Mouse (Mus musculus) layer of hippocampus, postnatal 14 days (tissue): ENCODE data around the gene Minos1. TPM values are rescaled to one million over a fixed set of nuclear protein-coding genes. Genes with fewer than 3 reads are reported as not detected.

Experiments
- DNase-seq, 2 experiments: peaks; one replicate each; pipeline ENCODE4 v3.0.0; 2021 to 2022; ENCODE audit warnings: low spot score in 2 of 2, mixed read lengths in 1 of 2
- total RNA-seq, 2 experiments: library from RNA; stranded (reverse); gene quantifications; 2 replicates each; pipeline ENCODE4 v1.2.3; 2021

The Minos1 gene
- total RNA-seq, 2 experiments from 2014 or later = 212 to 218 TPM

- DNase-seq = no peak
Measured at GRCm38 (mm10) chr4:139075041-139075711, 55.7 kb downstream of the Minos1 start, which contains the start of gene Htr6. Gene Htr6 (minus strand): TSS chr4:139075570.

DNA sequence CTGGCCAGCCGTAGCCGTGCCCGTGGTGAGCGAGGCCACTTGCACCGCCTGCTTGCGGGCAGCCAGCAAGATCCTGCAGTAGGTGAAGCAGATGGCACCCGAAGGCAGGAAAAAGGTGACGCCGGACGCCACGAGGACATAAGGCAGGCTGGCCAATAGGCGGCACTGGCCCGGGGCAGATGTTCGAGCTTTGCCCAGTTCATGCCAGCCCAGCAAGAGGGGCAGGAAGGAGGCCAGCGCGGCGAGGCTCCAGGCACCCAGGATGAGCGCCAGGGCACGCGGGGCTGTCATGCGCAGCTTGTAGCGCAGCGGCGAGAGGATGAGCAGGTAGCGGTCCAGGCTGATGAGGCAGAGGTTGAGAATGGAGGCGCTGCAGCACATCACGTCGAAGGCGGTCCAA lies 56.9 kb downstream of the Minos1 start:
- DNase-seq = no peak

- DNase-seq = peak in 1 of 2 experiments; percentile 84
Measured at GRCm38 (mm10) chr4:139068287-139068686, 62.6 kb downstream of the Minos1 start.

DNA sequence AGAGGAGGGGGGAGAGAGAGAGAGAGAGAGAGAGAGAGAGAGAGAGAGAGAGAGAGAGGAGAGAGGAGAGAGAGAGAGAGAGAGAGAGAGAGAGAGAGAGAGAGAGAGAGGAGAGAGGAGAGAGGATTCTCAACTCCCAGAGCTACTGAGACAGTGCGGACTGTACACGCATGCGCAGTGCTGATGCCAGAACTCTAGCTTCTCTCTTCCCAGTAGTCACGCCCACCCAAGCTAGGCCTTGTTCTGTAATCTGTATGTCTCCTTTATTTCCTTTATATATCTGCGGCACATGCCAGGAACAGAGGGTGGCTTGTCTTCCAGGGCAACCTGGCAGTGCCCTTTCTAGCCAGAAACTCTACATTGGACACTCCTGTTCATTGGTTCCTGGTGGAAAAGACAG lies 66.1 kb downstream of the Minos1 start:
- no peak for DNase-seq

DNA sequence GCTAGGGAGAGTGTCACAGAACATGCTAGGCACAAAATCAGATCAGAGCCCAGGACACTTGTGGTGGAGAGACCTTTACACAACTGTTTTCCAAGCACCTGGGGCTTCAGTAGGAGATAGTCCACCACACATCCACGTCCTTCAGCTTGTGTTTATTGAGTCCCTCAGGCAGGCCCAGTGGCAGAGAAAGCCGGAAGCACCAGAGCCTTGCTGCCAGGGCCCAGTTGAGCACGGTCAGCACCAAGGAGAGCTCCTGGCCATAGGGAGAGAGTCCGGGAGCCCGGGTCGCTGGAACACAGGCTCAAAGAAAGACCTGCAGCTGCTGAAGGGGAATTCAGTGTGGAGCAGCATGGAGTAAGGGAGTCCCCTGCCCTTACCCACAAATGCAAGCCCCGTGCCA lies 71.3 kb downstream of the Minos1 start:
- DNase-seq = no peak

- no peak for DNase-seq
Measured at GRCm38 (mm10) chr4:139058029-139058428, 72.9 kb downstream of the Minos1 start.

- no peak for DNase-seq
Measured at GRCm38 (mm10) chr4:139057291-139057690, 73.6 kb downstream of the Minos1 start.

DNA sequence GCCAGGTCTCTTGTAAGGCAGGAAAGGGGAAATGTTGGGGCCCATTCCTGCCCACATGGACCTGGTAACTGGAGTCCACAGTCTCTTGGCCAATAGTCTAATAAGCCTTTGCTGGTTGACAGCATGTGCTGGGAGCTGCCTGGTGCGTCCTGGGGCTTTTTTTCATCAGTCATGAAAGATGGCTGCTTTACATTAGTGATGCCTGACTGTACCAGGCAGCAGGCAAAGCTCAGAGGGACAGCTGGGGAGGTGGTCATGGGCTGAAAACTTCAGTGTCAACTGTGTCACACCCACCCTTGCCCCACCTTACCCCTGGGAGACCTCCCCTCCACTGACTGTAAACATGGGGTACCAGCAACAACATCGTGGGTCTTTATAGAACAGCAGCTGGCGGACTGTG lies 75.2 kb downstream of the Minos1 start:
- DNase-seq = no peak

DNA sequence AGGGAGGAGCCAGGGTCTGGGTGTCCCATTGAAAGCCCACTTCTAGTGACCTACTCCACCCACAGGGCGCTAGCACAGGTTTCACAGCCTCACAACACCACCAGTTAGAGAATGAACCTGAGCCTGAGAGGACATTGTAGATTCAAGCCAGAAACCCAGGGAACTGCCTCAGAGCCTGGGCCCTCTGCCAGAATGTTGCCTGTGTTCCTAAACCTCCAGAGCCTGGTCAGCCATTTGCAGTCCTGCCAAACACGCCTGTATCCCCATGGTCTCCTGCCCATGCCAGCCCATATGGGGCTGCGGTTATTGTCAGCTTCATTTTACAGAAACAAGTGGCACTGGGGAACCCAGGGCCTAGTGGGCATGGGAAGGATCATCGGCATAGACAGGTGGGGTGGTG lies 75.6 kb downstream of the Minos1 start:
- no peak for DNase-seq

GRCm38 (mm10) chr4:139054300-139054923 lies 76.5 kb downstream of the Minos1 start:
- peak; percentile 70 to 84 for DNase-seq

DNA sequence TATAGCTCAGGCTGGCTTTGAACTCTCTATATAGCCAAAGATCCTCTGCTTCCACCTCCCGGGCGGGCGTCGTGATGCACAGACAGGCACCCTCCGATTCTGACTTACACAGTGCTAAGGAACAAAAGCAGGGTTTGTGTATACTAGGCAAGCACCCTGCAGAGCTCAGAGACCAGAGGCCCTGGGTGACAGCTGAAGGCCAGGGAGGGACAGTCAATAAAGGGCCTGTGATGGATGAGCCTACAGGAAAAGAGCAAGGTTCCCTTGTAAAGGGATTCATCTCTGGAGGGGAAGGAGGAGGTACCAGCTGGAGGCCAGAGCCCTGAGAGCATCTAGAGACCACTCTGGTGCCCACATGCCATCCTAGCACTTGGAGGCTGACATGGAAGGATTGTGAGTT lies 77.5 kb downstream of the Minos1 start:
- DNase-seq = no peak

DNA sequence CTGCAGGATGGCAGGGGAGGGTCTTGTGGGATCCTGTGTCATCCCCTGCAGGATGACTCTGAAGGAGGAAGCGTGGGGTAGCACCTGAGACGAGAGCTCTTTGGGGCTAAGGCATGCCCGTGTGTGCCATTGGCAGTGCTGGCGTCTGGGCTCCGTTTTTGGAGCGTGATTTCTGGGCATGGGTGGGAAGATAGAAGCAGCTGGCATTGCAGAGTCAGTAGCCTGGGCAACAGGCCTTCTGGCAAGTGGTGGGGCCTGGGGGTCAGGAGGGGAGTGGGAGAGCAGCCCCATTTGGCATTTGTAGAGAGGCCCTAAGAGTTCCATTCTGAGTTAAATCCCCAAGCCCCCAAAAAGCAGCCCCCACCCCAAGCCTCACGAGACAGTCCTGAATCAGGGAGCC lies 78.1 kb downstream of the Minos1 start:
- DNase-seq = no peak

Other genes starting within 250 kb of the Minos1 start
- 10 to 100 TPM; 10.7 to 11.5 TPM for gene Otud3, start 217.2 kb downstream of the Minos1 start, total RNA-seq
- gene Rnf186, start 164.0 kb downstream of the Minos1 start, total RNA-seq = not detected
- 1 to 10 TPM; 2.1 to 3.0 TPM for gene Tmco4, start 158.2 kb downstream of the Minos1 start, total RNA-seq
- gene Htr6, start 55.5 kb downstream of the Minos1 start, total RNA-seq = 1 to 10 TPM; 7.9 to 8.5 TPM
- 10 to 100 TPM; 77.4 to 93.7 TPM for gene Nbl1, start 38.1 kb downstream of the Minos1 start, total RNA-seq
- 100 to 1,000 TPM; 406 to 431 TPM for gene Capzb, start 61.8 kb upstream of the Minos1 start, total RNA-seq
- gene Pqlc2, start 179.6 kb upstream of the Minos1 start, total RNA-seq = 10 to 100 TPM; 11.9 to 16.8 TPM
- gene Akr7a5, start 179.6 kb upstream of the Minos1 start, total RNA-seq = 10 to 100 TPM; 28.2 to 29.7 TPM
- 10 to 100 TPM; 45.7 to 48.2 TPM for gene Mrto4, start 221.5 kb upstream of the Minos1 start, total RNA-seq
- gene Emc1, start 221.5 kb upstream of the Minos1 start, total RNA-seq = 10 to 100 TPM; 83.6 to 88.6 TPM
- gene Ubr4, start 221.5 kb upstream of the Minos1 start, total RNA-seq = 100 to 1,000 TPM; 154 to 171 TPM